Mouse (Mus musculus): ENCODE results near the gene Kdm7a.

DNA sequence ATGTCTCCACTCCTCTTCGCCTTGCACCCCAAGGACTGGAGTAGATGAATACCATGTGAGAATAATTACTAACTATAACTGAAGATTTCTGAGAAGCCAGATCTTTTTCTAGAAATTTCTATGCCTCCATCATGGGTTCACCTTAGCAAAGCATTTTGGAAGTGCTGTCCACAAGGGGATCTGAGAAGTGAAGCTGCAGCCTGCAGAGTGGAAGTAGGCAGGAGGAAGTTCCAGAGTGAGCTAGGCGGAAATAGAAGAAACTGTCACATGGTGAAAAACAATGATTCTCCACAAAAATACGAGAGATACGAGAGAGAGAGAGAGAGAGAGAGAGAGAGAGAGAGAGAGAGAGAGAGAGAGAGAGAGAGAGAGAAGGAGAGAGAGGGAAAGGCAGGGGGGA, 26.0 kb upstream of the Kdm7a start:
- TF ChIP-seq MYOG (IDR thresholded peaks at IDR 0.05; ENCODE audit: control insufficient read depth in 1 of 3, insufficient read depth in 1 of 3, insufficient read length in 2 of 3, low read depth in 2 of 3) (no peak), MAX (IDR thresholded peaks at IDR 0.05; ENCODE audit: low read depth) (no peak), POLR2A (IDR thresholded peaks at IDR 0.05; ENCODE audit: insufficient read length, low read depth) (no peak), TCF12 (IDR thresholded peaks at IDR 0.05; ENCODE audit: insufficient read depth, poor library complexity, severe bottlenecking) (no peak), USF1 (IDR thresholded peaks at IDR 0.05; ENCODE audit: low read depth) (no peak), POLR2AphosphoS2 (IDR thresholded peaks at IDR 0.05; ENCODE audit: insufficient read length, low read depth) (no peak)

All from myocyte (in vitro differentiated cells).